Mouse (Mus musculus): ENCODE data around the gene Gse1.

DNA sequence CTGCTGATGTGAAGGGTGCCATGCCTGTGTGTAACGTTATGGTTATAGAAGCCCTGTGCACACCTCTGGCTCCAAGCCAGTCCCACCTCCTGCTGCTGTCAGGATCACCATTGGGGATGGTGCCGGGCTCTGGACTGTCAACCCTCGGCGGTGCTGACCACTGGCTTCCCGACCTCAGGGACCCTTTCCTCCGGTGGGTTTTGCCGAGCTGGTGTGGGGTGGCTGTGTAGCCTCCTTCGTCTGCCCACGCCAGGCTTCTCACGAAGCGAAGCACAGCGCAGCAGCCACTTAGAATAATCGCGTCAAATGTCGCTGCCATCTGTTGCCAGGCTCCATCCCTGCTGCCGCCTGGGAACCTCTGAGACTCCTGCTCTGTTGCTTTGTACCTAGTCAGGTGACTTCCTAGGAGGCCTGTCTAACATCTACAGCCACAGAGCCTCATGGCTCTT is 320.1 kb downstream of the Gse1 start:
- TF ChIP-seq GATA1 (IDR thresholded peaks at IDR 0.05; ENCODE audit: low read length) (no peak), TAL1 (IDR thresholded peaks at IDR 0.05; ENCODE audit: low read length) (no peak)
